Mouse (Mus musculus) liver, embryonic 14.5 days (tissue): Measurements from ENCODE around the gene Dclre1b. TPM values are rescaled to one million over a fixed set of nuclear protein-coding genes. Genes with fewer than 3 reads are reported as not detected.

Experiments
- ATAC-seq: fragments of 200-750 bp; cut with Nextera tagmentation; 2 replicates; pipeline ENCODE4 v1.8.0; 2017; ENCODE audit warnings: moderate number of reproducible peaks, mild to moderate bottlenecking, moderate library complexity; ENCODE audit not compliant: insufficient read depth
- DNase-seq, 3 experiments: peaks; one replicate each; pipeline ENCODE4 v3.0.0-alpha.2; 2012 to 2013; ENCODE audit warnings: low read depth in 3 of 3, low spot score in 3 of 3
- H3K27ac ChIP-seq: fragments of 300-500 bp; sonication (generic); 2 replicates; pipeline ENCODE4 v1.5.1; 2014; ENCODE audit warnings: moderate library complexity, mild to moderate bottlenecking, control low read depth, inconsistent platforms
- H3K27me3 ChIP-seq: fragments of 300-500 bp; sonication (generic); 2 replicates; pipeline ENCODE4 v1.6.1; 2014; ENCODE audit warnings: mild to moderate bottlenecking, low read length, moderate library complexity; ENCODE audit not compliant: control insufficient read depth, insufficient read depth
- H3K36me3 ChIP-seq: fragments of 300-500 bp; sonication (generic); replicated peaks from 2 replicates; pipeline ENCODE4 v1.6.1; 2014; ENCODE audit warnings: low read depth; ENCODE audit not compliant: control insufficient read depth, insufficient read depth
- H3K4me1 ChIP-seq, 2 experiments: fragments of 200-500 bp in 1 of 2; fragments of 300-500 bp in 1 of 2; sonication (generic) in 1 of 2; replicated peaks; 2 replicates each; pipeline ENCODE4 v1.6.1; 2012 to 2014; ENCODE audit warnings: antibody characterized with exemption in 1 of 2, inconsistent platforms in 1 of 2, low read length in 1 of 2; ENCODE audit not compliant: control insufficient read depth in 2 of 2, insufficient read depth in 2 of 2
- H3K4me2 ChIP-seq: fragments of 300-500 bp; sonication (generic); 2 replicates; pipeline ENCODE4 v1.6.1; 2014; ENCODE audit warnings: low read depth, mild to moderate bottlenecking, control low read depth, moderate library complexity
- H3K4me3 ChIP-seq, 2 experiments: fragments of 200-500 bp in 1 of 2; fragments of 300-500 bp in 1 of 2; sonication (generic) in 1 of 2; 2 replicates each; pipeline ENCODE4 v1.5.1; 2012 to 2014; ENCODE audit warnings: low read depth in 2 of 2, low read length in 2 of 2, mild to moderate bottlenecking in 2 of 2, control low read depth in 1 of 2, inconsistent platforms in 1 of 2, moderate library complexity in 1 of 2; ENCODE audit not compliant: insufficient read depth in 1 of 2
- H3K9ac ChIP-seq: fragments of 300-500 bp; sonication (generic); replicated peaks from 2 replicates; pipeline ENCODE4 v1.6.1; 2014; ENCODE audit warnings: mild to moderate bottlenecking, control low read depth, moderate library complexity
- H3K9me3 ChIP-seq: fragments of 300-500 bp; sonication (generic); 2 replicates; pipeline ENCODE4 v1.6.1; 2016; ENCODE audit warnings: low read length, mixed read lengths; ENCODE audit not compliant: control insufficient read depth
- CTCF ChIP-seq: IDR thresholded peaks from 2 replicates; pipeline ENCODE4 v1.5.1; 2016; ENCODE audit warnings: antibody characterized with exemption, low read depth, control low read depth
- EP300 ChIP-seq: IDR thresholded peaks from 2 replicates; pipeline ENCODE4 v1.6.1; 2016; ENCODE audit warnings: antibody characterized with exemption, low read depth
- WGBS: fragments of 180-500 bp; shearing (Covaris S2); extraction: QIAGEN DNeasy Blood & Tissue Kit; methylation state at CpG from one replicate; pipeline ENCODE4 v1.1.7; 2014; ENCODE audit not compliant: insufficient replicate concordance; 5-methylcytosine and 5-hydroxymethylcytosine counted together
- polyA plus RNA-seq, 2 experiments: library from polyadenylated mRNA; depleted of rRNA in 1 of 2; stranded (reverse) in 1 of 2; unstranded in 1 of 2; fragments of >200 nt; fragmentation: Nextera tagmentation in 1 of 2; extraction: Ambion mirVana in 1 of 2; gene quantifications; 2 replicates each; pipeline versions ENCODE4 v1.2.1 to v1.2.3; 2012 to 2014

The Dclre1b gene
- polyA plus RNA-seq, 2 experiments: 9.7 to 27.4 TPM

DNA sequence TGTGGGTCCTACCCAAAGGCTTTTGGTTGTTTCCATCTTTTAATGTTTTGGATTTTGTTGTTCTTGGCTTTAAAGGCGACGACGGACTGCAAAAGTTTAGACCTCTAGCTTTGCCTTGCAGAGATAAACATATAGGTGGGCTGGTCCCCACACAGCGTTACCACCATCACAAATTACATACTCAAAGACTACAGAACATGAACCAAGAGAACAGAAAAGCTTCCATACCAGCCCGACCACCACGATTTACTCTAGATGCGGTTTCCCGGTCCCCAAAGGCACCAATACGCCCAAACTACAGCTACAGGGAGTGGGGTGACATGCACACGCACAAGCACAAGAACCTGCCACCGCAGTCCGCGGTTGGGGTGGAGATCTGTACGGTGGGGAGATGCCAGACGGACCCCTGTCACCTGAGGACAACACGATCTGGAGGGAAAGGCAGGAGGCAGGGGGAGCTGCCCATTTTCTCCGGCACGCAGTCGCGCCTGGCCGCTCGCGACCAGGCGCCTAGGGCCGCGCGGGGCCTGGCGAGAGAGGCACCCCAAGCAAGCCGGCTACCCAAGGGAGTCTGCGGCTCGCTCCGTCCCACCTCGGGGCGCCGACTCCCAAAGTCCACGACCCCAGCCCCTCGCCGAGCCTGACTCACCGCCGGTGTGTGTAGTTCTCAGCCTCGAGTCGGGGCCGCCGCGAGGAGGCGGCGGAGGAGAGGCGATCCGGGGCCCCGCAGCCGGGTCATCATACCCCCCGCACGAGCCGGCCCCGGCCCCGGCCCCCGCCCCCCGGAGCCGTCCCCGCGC lies 18.7 kb downstream of the Dclre1b start:
- H3K27me3 ChIP-seq: no peaks in the 10 kb centered on the region
- H3K27ac ChIP-seq: peak overlapping the region; percentile 95
- TF ChIP-seq EP300 (no peak), CTCF (no peak)
- H3K4me3 ChIP-seq: peak overlapping the region; percentile 82 to 90
- peak overlapping the region; percentile 96 for H3K9ac ChIP-seq
- DNase-seq: no peak
- no peaks in the 10 kb centered on the region for H3K9me3 ChIP-seq
- under 1% methylated on average over 48 of the region's 61 CpGs for WGBS
- peaks cover 45 to 55% of the 10 kb centered on the region in 2 experiments for H3K4me1 ChIP-seq
- H3K4me2 ChIP-seq: peak overlapping the region; percentile 89
- peaks cover 2% of the 10 kb centered on the region; the same call in 1 of the 2 replicates for H3K36me3 ChIP-seq
- ATAC-seq: peak; percentile 65

DNA sequence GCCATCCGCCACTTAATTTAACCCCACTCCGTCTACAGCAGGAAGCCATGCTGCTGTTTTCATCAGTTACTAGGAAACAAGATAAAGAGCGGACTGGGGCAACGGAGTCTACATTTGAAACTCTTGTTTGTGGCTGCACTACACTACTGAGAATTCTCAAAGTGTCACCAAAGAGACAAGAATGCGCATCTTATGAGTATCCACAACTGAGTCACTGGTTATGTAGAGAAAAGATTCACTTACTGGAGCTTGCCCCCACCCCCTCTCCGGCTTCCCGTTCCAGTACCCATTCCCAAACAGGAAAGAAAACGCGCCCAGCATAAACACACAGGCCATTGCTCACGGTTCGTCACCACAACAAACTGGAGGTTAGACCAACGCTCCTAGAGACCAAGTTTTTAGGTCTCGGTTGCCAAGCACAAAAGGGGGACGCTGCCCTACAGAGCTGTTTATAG lies 19.3 kb downstream of the Dclre1b start:
- no peaks in the 10 kb centered on the region for H3K9me3 ChIP-seq
- under 1% methylated on average over 14 of the region's 14 CpGs for WGBS
- H3K9ac ChIP-seq: peak overlapping the region; percentile 96
- H3K4me3 ChIP-seq: peak overlapping the region; percentile 82 to 90
- TF ChIP-seq CTCF: no peak
- TF ChIP-seq EP300: no peak
- no peaks in the 10 kb centered on the region for H3K27me3 ChIP-seq
- peaks cover 47 to 55% of the 10 kb centered on the region in 2 experiments for H3K4me1 ChIP-seq
- H3K4me2 ChIP-seq: peak overlapping the region; percentile 89
- ATAC-seq: no peak
- peaks cover 2% of the 10 kb centered on the region; the same call in 1 of the 2 replicates for H3K36me3 ChIP-seq
- DNase-seq: peak; percentile 46 to 62 (median 48)
- peak overlapping the region; percentile 95 for H3K27ac ChIP-seq

DNA sequence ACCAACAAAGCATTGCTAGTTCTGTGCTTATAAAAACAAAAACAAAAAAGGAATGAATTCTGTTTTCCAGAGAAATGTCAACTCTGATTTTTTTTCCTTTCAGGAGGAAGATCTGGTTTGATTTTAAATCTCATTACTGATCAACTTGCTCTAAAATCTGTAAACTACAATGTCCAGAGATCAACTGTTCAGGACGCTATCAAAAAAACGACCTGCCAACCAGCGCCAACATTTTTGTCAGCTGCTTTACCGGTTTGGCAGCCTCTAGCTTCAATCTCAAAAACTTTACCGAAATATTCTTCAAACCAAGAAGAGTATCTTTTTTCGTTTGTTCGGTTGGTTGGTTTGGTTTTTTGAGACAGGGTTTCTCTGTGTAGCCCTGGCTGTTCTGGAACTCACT lies 20.1 kb downstream of the Dclre1b start:
- Histone ChIP-seq H3K36me3 (peaks cover 2% of the 10 kb centered on the region; the same call in 1 of the 2 replicates), H3K4me3 (peak overlapping the region; percentile 82 to 90), H3K4me1 (peaks cover 48 to 53% of the 10 kb centered on the region in 2 experiments), H3K9me3 (no peaks in the 10 kb centered on the region), H3K27me3 (no peaks in the 10 kb centered on the region), H3K27ac (peak overlapping the region; percentile 95), H3K4me2 (peak overlapping the region; percentile 89), H3K9ac (peak overlapping the region; percentile 96)
- 66% methylated on average over 7 of the region's 7 CpGs for WGBS
- TF ChIP-seq CTCF (no peak), EP300 (no peak)
- DNase-seq: no peak
- no peak for ATAC-seq

DNA sequence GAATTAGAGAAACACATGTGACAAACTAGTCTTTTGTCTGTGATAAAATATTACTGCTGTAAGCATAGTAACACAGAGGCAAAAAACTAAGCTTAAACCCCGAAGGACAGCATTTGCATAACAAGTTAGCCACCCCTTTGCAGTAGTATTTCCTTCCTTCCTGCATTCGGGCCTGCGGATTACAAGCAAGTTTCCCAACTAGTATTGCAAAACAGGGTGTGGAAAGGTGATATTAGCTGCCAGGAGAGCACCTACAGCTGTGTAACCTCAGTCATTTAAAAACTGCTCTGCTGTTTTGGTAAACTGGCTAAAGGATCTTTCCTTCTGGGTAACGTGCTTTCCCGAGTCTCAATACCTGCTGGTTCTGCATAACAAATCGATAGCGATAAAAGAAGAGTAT lies 22.0 kb downstream of the Dclre1b start:
- H3K9ac ChIP-seq: no peak overlapping the region
- no peaks in the 10 kb centered on the region for H3K27me3 ChIP-seq
- H3K4me3 ChIP-seq: peak overlapping the region in 1 of 2 experiments; percentile 25; a peak in 2 of 4 replicates
- H3K4me1 ChIP-seq: peaks cover 39 to 47% of the 10 kb centered on the region in 2 experiments
- H3K9me3 ChIP-seq: no peaks in the 10 kb centered on the region
- no peak for ATAC-seq
- H3K36me3 ChIP-seq: peaks cover 2% of the 10 kb centered on the region; the same call in 1 of the 2 replicates
- 40% methylated on average over 7 of the region's 7 CpGs for WGBS
- DNase-seq: no peak
- H3K27ac ChIP-seq: peak overlapping the region; percentile 40; the same call in 1 of the 2 replicates
- TF ChIP-seq CTCF (no peak), EP300 (no peak)
- peak overlapping the region; percentile 49 for H3K4me2 ChIP-seq

DNA sequence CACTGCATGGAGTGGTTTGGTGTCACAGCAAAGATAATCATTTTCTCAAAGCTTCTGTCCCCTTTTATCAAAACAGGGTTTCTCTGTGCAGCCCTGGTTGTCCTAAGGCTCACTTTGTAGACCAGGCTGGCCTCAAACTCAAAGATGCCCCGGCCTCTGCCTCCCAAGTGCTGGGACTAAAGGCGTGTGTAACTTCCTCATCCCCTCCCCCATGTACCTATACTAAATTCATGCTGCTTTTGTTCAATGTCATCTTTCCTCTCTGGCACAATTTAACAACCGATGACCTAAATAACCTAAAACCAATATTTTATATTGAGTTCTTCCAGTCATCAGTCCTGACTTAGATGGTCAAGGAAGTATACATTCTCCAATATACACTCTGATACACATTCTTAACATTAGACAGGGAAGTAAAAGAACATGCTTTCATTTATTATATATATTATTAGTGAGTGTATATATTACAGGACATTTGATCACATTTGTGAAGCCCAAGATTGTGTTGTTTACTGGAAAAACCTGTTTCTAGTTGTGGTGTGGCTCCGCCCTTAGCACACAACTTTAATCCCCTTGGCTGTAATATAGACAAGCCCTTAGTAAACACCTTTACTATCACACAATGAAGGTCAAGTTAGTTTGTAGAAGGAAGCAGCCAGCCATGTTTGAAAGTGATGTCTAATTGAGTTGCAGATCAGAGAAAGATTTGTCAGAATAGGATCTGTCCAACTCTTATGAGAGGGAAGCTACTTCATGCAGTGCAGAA lies 26.2 kb downstream of the Dclre1b start:
- Histone ChIP-seq H3K9me3 (no peaks in the 10 kb centered on the region), H3K36me3 (peaks cover 12% of the 10 kb centered on the region), H3K27me3 (no peaks in the 10 kb centered on the region), H3K4me1 (peaks cover 23 to 36% of the 10 kb centered on the region in 2 experiments), H3K9ac (no peak overlapping the region), H3K4me2 (no peak overlapping the region), H3K27ac (peak overlapping the region; percentile 18), H3K4me3 (no peak overlapping the region)
- 45% methylated on average over 4 of the region's 4 CpGs for WGBS
- ATAC-seq: no peak
- DNase-seq: no peak
- TF ChIP-seq CTCF (no peak), EP300 (no peak)
